ENCODE assay signal across 24 mouse cellular contexts in genomic region chr1:193327216-193327615, GRCm38 (mm10). TPM values are rescaled to one million over a fixed set of nuclear protein-coding genes. Genes with fewer than 3 reads are reported as not detected.
DNase-seq lines count a peak whose midpoint lies in the region; ATAC-seq and TF ChIP-seq lines count a peak whose summit lies in the region.
"Had no signal": no experiment of that assay in that cellular context is flagged by ENCODE, and none has a peak within 500 bp of the region (broad histone marks: within the 10 kb centered on the region; RNA-seq: fewer than 3 reads in every experiment).

No protein-coding gene starts in this region.

- POLR2A ChIA-PET in Patski (lab: Charles Lee): no interaction called here

- TF ChIP-seq POLR2A in kidney, adult 2 months (IDR thresholded peaks at IDR 0.05; ENCODE audit: low read depth, low read length): no peak
- TF ChIP-seq POLR2A in liver, adult 2 months (IDR thresholded peaks at IDR 0.05; ENCODE audit: extremely low read depth, insufficient read depth, low read length): no peak

- in situ Hi-C loops in Patski (cut with MboI; ENCODE audit: low pct_unique_long_range_greater_than_20kb): loop anchor here (5.0 kb wide), 1 partner anchor 75 kb away; no protein-coding TSS in a partner anchor

- 67% methylated on average over 1 of the region's 1 CpGs for WGBS in kidney, adult 2 months
- WGBS in liver, adult 2 months: 19% methylated on average over 1 of the region's 1 CpGs
- 86% methylated on average over 1 of the region's 1 CpGs for WGBS in liver, embryonic 11.5 days
- WGBS in lung, postnatal 0 days: 62% methylated on average over 1 of the region's 1 CpGs

- no peak for TF ChIP-seq EP300 in lung, postnatal 0 days (IDR thresholded peaks at IDR 0.05)

- no peak for TF ChIP-seq CTCF in kidney, adult 2 months (conservative IDR thresholded peaks at IDR 0.05; ENCODE audit: insufficient read depth, insufficient read length, low read depth, low read length)
- TF ChIP-seq CTCF in liver, adult 2 months (IDR thresholded peaks at IDR 0.05; ENCODE audit: low read depth, low read length): no peak
- TF ChIP-seq CTCF in Patski (IDR thresholded peaks at IDR 0.05): no peak
- no peak for TF ChIP-seq CTCF in lung, postnatal 0 days (IDR thresholded peaks at IDR 0.05)

- no peak for ATAC-seq in liver, embryonic 11.5 days (replicated peaks; ENCODE audit: low FRiP score)
- ATAC-seq in Patski: peak; percentile 27
- ATAC-seq in lung, postnatal 0 days: no peak

- CTCF ChIA-PET in Patski (lab: Charles Lee): interaction anchor here (1.1 to 17.8 kb wide), 8 partner anchors 10 to 143 kb away, joined by 3 to 297 read pairs (median 3); partner anchors contain the start of gene Camk1g

- peaks cover 22% of the 10 kb centered on the region for H3K4me1 ChIP-seq in kidney, adult 2 months (ENCODE audit: control insufficient read depth, insufficient read depth, low read length)
- peaks cover 19% of the 10 kb centered on the region for H3K4me1 ChIP-seq in liver, adult 2 months (ENCODE audit: control insufficient read depth, insufficient read depth, low read length)
- peaks cover 2% of the 10 kb centered on the region; the same call in 1 of the 2 replicates for H3K4me1 ChIP-seq in liver, embryonic 11.5 days (replicated peaks; ENCODE audit: control insufficient read depth, insufficient read depth, low read length)
- no peaks in the 10 kb centered on the region for H3K4me1 ChIP-seq in lung, postnatal 0 days (ENCODE audit: insufficient read depth, low read depth, low read length)
- H3K4me1 ChIP-seq: embryonic facial prominence, embryonic 12.5 days had no signal

- H3K27me3 ChIP-seq in kidney, adult 2 months (replicated peaks; ENCODE audit: control insufficient read depth, insufficient read depth, low read length): no peaks in the 10 kb centered on the region
- no peaks in the 10 kb centered on the region for H3K27me3 ChIP-seq in liver, adult 2 months (ENCODE audit: control insufficient read depth, insufficient read depth, low read length)
- no peaks in the 10 kb centered on the region for H3K27me3 ChIP-seq in liver, embryonic 11.5 days (replicated peaks; ENCODE audit: control insufficient read depth, insufficient read depth, low read length)
- no peaks in the 10 kb centered on the region for H3K27me3 ChIP-seq in Patski
- H3K27me3 ChIP-seq in lung, postnatal 0 days (replicated peaks; ENCODE audit: insufficient read depth, low read length): no peaks in the 10 kb centered on the region
- H3K27me3 ChIP-seq: forebrain, embryonic 12.5 days; heart, embryonic 15.5 days; hindbrain, embryonic 15.5 days; intestine, embryonic 15.5 days; limb, embryonic 12.5 days had no signal

- H3K27ac ChIP-seq in kidney, adult 2 months (ENCODE audit: insufficient read depth, low read depth, low read length): peak overlapping the region; percentile 69
- peak overlapping the region; percentile 97 for H3K27ac ChIP-seq in liver, adult 2 months (replicated peaks; ENCODE audit: insufficient read depth, low read depth, low read length)
- H3K27ac ChIP-seq in liver, embryonic 11.5 days (ENCODE audit: low read depth, low read length): no peak overlapping the region
- H3K27ac ChIP-seq in lung, postnatal 0 days (ENCODE audit: low read length): no peak overlapping the region
- H3K27ac ChIP-seq: embryonic facial prominence, embryonic 12.5 days; forebrain, embryonic 12.5 days; gastrocnemius, adult 2 months; heart, embryonic 15.5 days; hindbrain, embryonic 15.5 days; intestine, embryonic 15.5 days; limb, embryonic 12.5 days had no signal

- no peaks in the 10 kb centered on the region for H3K79me2 ChIP-seq in liver, adult 2 months (ENCODE audit: control insufficient read depth, insufficient read depth, low read length)

- no peaks in the 10 kb centered on the region for H3K9me3 ChIP-seq in liver, embryonic 11.5 days (ENCODE audit: control insufficient read depth, low read length)
- H3K9me3 ChIP-seq in lung, postnatal 0 days (ENCODE audit: low read length): no peaks in the 10 kb centered on the region
- H3K9me3 ChIP-seq: embryonic facial prominence, embryonic 12.5 days; forebrain, embryonic 12.5 days; heart, embryonic 15.5 days; hindbrain, embryonic 15.5 days; intestine, embryonic 15.5 days; limb, embryonic 12.5 days had no signal

- peak overlapping the region; percentile 49 for H3K9ac ChIP-seq in liver, adult 2 months (ENCODE audit: low read depth, low read length)
- H3K9ac ChIP-seq in liver, embryonic 11.5 days (ENCODE audit: low read depth, low read length): no peak overlapping the region
- H3K9ac ChIP-seq in lung, postnatal 0 days (replicated peaks; ENCODE audit: low read depth): no peak overlapping the region
- H3K9ac ChIP-seq: embryonic facial prominence, embryonic 12.5 days; forebrain, embryonic 12.5 days; heart, embryonic 15.5 days; hindbrain, embryonic 15.5 days; intestine, embryonic 15.5 days; limb, embryonic 12.5 days had no signal

- no peak overlapping the region for H3K4me2 ChIP-seq in liver, embryonic 11.5 days
- no peak overlapping the region for H3K4me2 ChIP-seq in lung, postnatal 0 days (replicated peaks; ENCODE audit: low read depth, low read length)
- H3K4me2 ChIP-seq: embryonic facial prominence, embryonic 12.5 days; forebrain, embryonic 12.5 days; heart, embryonic 15.5 days; hindbrain, embryonic 15.5 days; intestine, embryonic 15.5 days; limb, embryonic 12.5 days; midbrain, embryonic 11.5 days had no signal

- no peak overlapping the region for H3K4me3 ChIP-seq in kidney, adult 2 months (ENCODE audit: insufficient read depth, low read depth, low read length)
- H3K4me3 ChIP-seq in liver, adult 2 months (ENCODE audit: insufficient read depth, low read depth, low read length): no peak overlapping the region
- H3K4me3 ChIP-seq in liver, embryonic 11.5 days (ENCODE audit: low read depth, low read length): no peak overlapping the region
- no peak overlapping the region for H3K4me3 ChIP-seq in lung, postnatal 0 days (ENCODE audit: low read depth, low read length)
- H3K4me3 ChIP-seq: embryonic facial prominence, embryonic 12.5 days; forebrain, embryonic 12.5 days; gastrocnemius, adult 2 months; heart, embryonic 15.5 days; hindbrain, embryonic 15.5 days; intestine, embryonic 15.5 days; limb, embryonic 12.5 days had no signal

- DNase-seq in kidney, adult 2 months: peak; percentile 55
- DNase-seq in kidney, postnatal 10 days: no peak
- no peak for DNase-seq in liver, adult 2 months (ENCODE audit: extremely low read depth, low read depth, low spot score)
- no peak for DNase-seq in liver, embryonic 11.5 days (ENCODE audit: low spot score)
- DNase-seq in Muller cell, postnatal 12 days (ENCODE audit: inconsistent ontology term): peak; percentile 74
- DNase-seq in Patski (ENCODE audit: low read depth, low spot score): peak; percentile 30
- DNase-seq in lung, postnatal 0 days (ENCODE audit: low spot score): no peak
- no peak for DNase-seq in embryo, embryonic 11 days
- DNase-seq: adrenal gland, postnatal 25 days; cerebellum, adult 11-12 months; cerebellum, postnatal 14 days; lung, adult 18-20 months; lung, postnatal 14 days had no signal

- H3K36me3 ChIP-seq in kidney, adult 2 months (ENCODE audit: control insufficient read depth, insufficient read depth, low read length): no peaks in the 10 kb centered on the region
- H3K36me3 ChIP-seq in liver, adult 2 months (ENCODE audit: control insufficient read depth, insufficient read depth, low read length): no peaks in the 10 kb centered on the region
- H3K36me3 ChIP-seq in liver, embryonic 11.5 days (ENCODE audit: control insufficient read depth, insufficient read depth, low read length): no peaks in the 10 kb centered on the region
- no peaks in the 10 kb centered on the region for H3K36me3 ChIP-seq in lung, postnatal 0 days (ENCODE audit: insufficient read depth, low read length)
- H3K36me3 ChIP-seq: embryonic facial prominence, embryonic 12.5 days; forebrain, embryonic 12.5 days; heart, embryonic 15.5 days; hindbrain, embryonic 15.5 days; intestine, embryonic 15.5 days; limb, embryonic 12.5 days had no signal

RNA-seq across cellular contexts. Expression of gene Camk1g, which starts 42.9 kb away (rescaled TPM):
- 8.2 and 9.0 TPM in 2 replicates for polyA plus RNA-seq in kidney, adult 2 months (2012; rRNA removed)
- total RNA-seq in liver, adult 2 months (2014; rRNA removed): not detected in 2 replicates
- polyA plus RNA-seq in liver, adult 2 months (2012; rRNA removed): not detected in 2 replicates
- polyA plus RNA-seq in liver, embryonic 11.5 days (2014; fragmentation: Nextera tagmentation; extraction: Ambion mirVana): 3.3 TPM in 2 replicates
- polyA plus RNA-seq in Patski (2021): 0.69 TPM
- polyA plus RNA-seq in lung, postnatal 0 days (2015; fragmentation: Nextera tagmentation; extraction: Ambion mirVana): 14.4 and 15.9 TPM in 2 replicates
- total RNA-seq: megakaryocyte progenitor cell, adult 5-6 weeks; monocyte, adult 5-6 weeks; neutrophil, adult 5-6 weeks had no signal

RNA-seq across cellular contexts. Expression of gene G0s2, which starts 54.2 kb away (rescaled TPM):
- polyA plus RNA-seq in kidney, adult 2 months (2012; rRNA removed): 175 and 201 TPM in 2 replicates
- total RNA-seq in liver, adult 2 months (2014; rRNA removed): 78.0 and 106 TPM in 2 replicates
- polyA plus RNA-seq in liver, adult 2 months (2012; rRNA removed): 179 and 444 TPM in 2 replicates
- 33.2 and 33.3 TPM in 2 replicates for polyA plus RNA-seq in liver, embryonic 11.5 days (2014; fragmentation: Nextera tagmentation; extraction: Ambion mirVana)
- polyA plus RNA-seq in Patski (2021): not detected
- polyA plus RNA-seq in lung, postnatal 0 days (2015; fragmentation: Nextera tagmentation; extraction: Ambion mirVana): 185 and 216 TPM in 2 replicates

Comparison
In these comparisons a context has a peak if more than half of its experiments do, and no peak if none do; other contexts are left out.
1. DNase-seq: peak in kidney, adult 2 months (single experiment), Muller cell, postnatal 12 days (single experiment) and Patski (single experiment); none in kidney, postnatal 10 days (single experiment), liver, adult 2 months (single experiment), liver, embryonic 11.5 days (single experiment), lung, postnatal 0 days (single experiment) and embryo, embryonic 11 days (single experiment).
2. H3K27ac ChIP-seq: peak in kidney, adult 2 months (single experiment) and liver, adult 2 months (single experiment); none in liver, embryonic 11.5 days (single experiment) and lung, postnatal 0 days (single experiment).
3. RNA of gene G0s2, which starts 54.2 kb away (polyA plus RNA-seq): 185 to 216 TPM in lung, postnatal 0 days, 175 to 201 TPM in kidney, adult 2 months, 179 to 444 TPM in liver, adult 2 months and 33.2 to 33.3 TPM in liver, embryonic 11.5 days; not detected in Patski (single experiment); every median in the first group is over 10 times any median in the second.